Mouse (Mus musculus) midbrain, embryonic 15.5 days (tissue): ENCODE results near the gene Snapc1. TPM values are rescaled to one million over a fixed set of nuclear protein-coding genes. Genes with fewer than 3 reads are reported as not detected.

Source experiments
- ATAC-seq: fragments of 200-750 bp; cut with Nextera tagmentation; replicated peaks from 2 replicates; pipeline ENCODE4 v1.8.0; 2017; ENCODE audit warnings: moderate TSS enrichment
- H3K27ac ChIP-seq: fragments of 300-500 bp; sonication (generic); 2 replicates; pipeline ENCODE4 v1.5.1; 2015; ENCODE audit warnings: mild to moderate bottlenecking, inconsistent platforms
- H3K27me3 ChIP-seq: fragments of 300-500 bp; sonication (generic); replicated peaks from 2 replicates; pipeline ENCODE4 v1.6.1; 2015; ENCODE audit warnings: inconsistent platforms
- H3K36me3 ChIP-seq: fragments of 300-500 bp; sonication (generic); replicated peaks from 2 replicates; pipeline ENCODE4 v1.6.1; 2015; ENCODE audit warnings: inconsistent platforms
- H3K4me1 ChIP-seq: fragments of 300-500 bp; sonication (generic); 2 replicates; pipeline ENCODE4 v1.6.1; 2015; ENCODE audit warnings: inconsistent platforms
- H3K4me2 ChIP-seq: fragments of 300-500 bp; sonication (generic); 2 replicates; pipeline ENCODE4 v1.6.1; 2015; ENCODE audit warnings: inconsistent platforms, mild to moderate bottlenecking, moderate library complexity
- H3K4me3 ChIP-seq: fragments of 300-500 bp; sonication (generic); 2 replicates; pipeline ENCODE4 v1.5.1; 2015; ENCODE audit warnings: mild to moderate bottlenecking, inconsistent platforms
- H3K9ac ChIP-seq: fragments of 300-500 bp; sonication (generic); 2 replicates; pipeline ENCODE4 v1.6.1; 2015; ENCODE audit warnings: mild to moderate bottlenecking, inconsistent platforms
- H3K9me3 ChIP-seq: fragments of 300-500 bp; sonication (generic); 2 replicates; pipeline ENCODE4 v1.6.1; 2016; ENCODE audit warnings: inconsistent platforms
- WGBS: fragments of 180-500 bp; shearing (Covaris S2); methylation state at CpG from one replicate; pipeline ENCODE4 v1.1.7; 2015; ENCODE audit warnings: mixed read lengths; 5-methylcytosine and 5-hydroxymethylcytosine counted together
- polyA plus RNA-seq: library from polyadenylated mRNA; unstranded; fragments of >200 nt; fragmentation: Nextera tagmentation; extraction: Ambion mirVana; gene quantifications from 2 replicates; pipeline ENCODE4 v1.2.1, GENCODE M21; 2015

Gene Snapc1
- polyA plus RNA-seq, 1 experiment from 2014 or later = 37.0 TPM

GRCm38 (mm10) chr12:73954785-73955184 lies 9.5 kb upstream of the Snapc1 start:
- Histone ChIP-seq H3K4me3 (no peak overlapping the region), H3K4me1 (peaks cover 10% of the 10 kb centered on the region), H3K36me3 (no peaks in the 10 kb centered on the region), H3K27ac (no peak overlapping the region), H3K27me3 (0 out of 2 replicates have a peak, but pooled peaks cover 4% of the 10 kb centered on the region), H3K9me3 (no peaks in the 10 kb centered on the region), H3K9ac (no peak overlapping the region), H3K4me2 (no peak overlapping the region)
- WGBS = 84% methylated on average over 5 of the region's 5 CpGs
- no peak for ATAC-seq

GRCm38 (mm10) chr12:73957676-73958075 lies 6.6 kb upstream of the Snapc1 start:
- Histone ChIP-seq H3K9ac (no peak overlapping the region), H3K27me3 (no peaks in the 10 kb centered on the region), H3K36me3 (no peaks in the 10 kb centered on the region), H3K4me1 (peaks cover 9% of the 10 kb centered on the region), H3K27ac (no peak overlapping the region), H3K4me3 (no peak overlapping the region), H3K9me3 (no peaks in the 10 kb centered on the region), H3K4me2 (no peak overlapping the region)
- 90% methylated on average over 3 of the region's 3 CpGs for WGBS
- ATAC-seq = no peak

- Histone ChIP-seq H3K4me1 (no peaks in the 10 kb centered on the region), H3K27ac (no peak overlapping the region), H3K4me3 (no peak overlapping the region), H3K9me3 (no peaks in the 10 kb centered on the region), H3K27me3 (no peaks in the 10 kb centered on the region), H3K36me3 (no peaks in the 10 kb centered on the region), H3K9ac (no peak overlapping the region), H3K4me2 (no peak overlapping the region)
- 86% methylated on average over 2 of the region's 2 CpGs for WGBS
- no peak for ATAC-seq
Observed at GRCm38 (mm10) chr12:73958830-73959229, 5.5 kb upstream of the Snapc1 start.

- no peaks in the 10 kb centered on the region for H3K27me3 ChIP-seq
- WGBS = 97% methylated on average over 8 of the region's 8 CpGs
- no peak for ATAC-seq
- peaks cover 50% of the 10 kb centered on the region for H3K36me3 ChIP-seq
- peaks cover 17% of the 10 kb centered on the region for H3K4me1 ChIP-seq
- no peak overlapping the region for H3K4me2 ChIP-seq
- no peaks in the 10 kb centered on the region for H3K9me3 ChIP-seq
- no peak overlapping the region for H3K9ac ChIP-seq
- no peak overlapping the region for H3K27ac ChIP-seq
- no peak overlapping the region for H3K4me3 ChIP-seq
Observed at GRCm38 (mm10) chr12:73969142-73969541, 4.9 kb downstream of the Snapc1 start.

- Histone ChIP-seq H3K9me3 (no peaks in the 10 kb centered on the region), H3K4me1 (no peaks in the 10 kb centered on the region), H3K9ac (no peak overlapping the region), H3K4me2 (no peak overlapping the region), H3K36me3 (peaks cover 69% of the 10 kb centered on the region), H3K27ac (no peak overlapping the region), H3K27me3 (no peaks in the 10 kb centered on the region), H3K4me3 (no peak overlapping the region)
- WGBS = 95% methylated on average over 6 of the region's 6 CpGs
- no peak for ATAC-seq
Observed at GRCm38 (mm10) chr12:73974584-73974983, 10.3 kb downstream of the Snapc1 start.

- ATAC-seq = no peak
- Histone ChIP-seq H3K4me3 (no peak overlapping the region), H3K4me2 (no peak overlapping the region), H3K36me3 (peaks cover 48% of the 10 kb centered on the region), H3K9me3 (no peaks in the 10 kb centered on the region), H3K27ac (no peak overlapping the region), H3K9ac (no peak overlapping the region), H3K27me3 (no peaks in the 10 kb centered on the region), H3K4me1 (no peaks in the 10 kb centered on the region)
- 92% methylated on average over 3 of the region's 3 CpGs for WGBS
Observed at GRCm38 (mm10) chr12:73978144-73978543, 13.9 kb downstream of the Snapc1 start.

- H3K4me1 ChIP-seq = no peaks in the 10 kb centered on the region
- 85% methylated on average over 5 of the region's 5 CpGs for WGBS
- H3K27me3 ChIP-seq = no peaks in the 10 kb centered on the region
- H3K9me3 ChIP-seq = no peaks in the 10 kb centered on the region
- H3K27ac ChIP-seq = no peak overlapping the region
- H3K4me2 ChIP-seq = no peak overlapping the region
- peaks cover 47% of the 10 kb centered on the region for H3K36me3 ChIP-seq
- ATAC-seq = no peak
- no peak overlapping the region for H3K4me3 ChIP-seq
- no peak overlapping the region for H3K9ac ChIP-seq
Observed at GRCm38 (mm10) chr12:73979667-73980066, 15.4 kb downstream of the Snapc1 start.

- no peak overlapping the region for H3K9ac ChIP-seq
- no peaks in the 10 kb centered on the region for H3K4me1 ChIP-seq
- H3K27me3 ChIP-seq = no peaks in the 10 kb centered on the region
- no peaks in the 10 kb centered on the region for H3K9me3 ChIP-seq
- H3K27ac ChIP-seq = no peak overlapping the region
- no peak overlapping the region for H3K4me2 ChIP-seq
- 52% methylated on average over 14 of the region's 14 CpGs for WGBS
- H3K36me3 ChIP-seq = peaks cover 40% of the 10 kb centered on the region
- peak; percentile 86 for ATAC-seq
- H3K4me3 ChIP-seq = no peak overlapping the region
Observed at GRCm38 (mm10) chr12:73982533-73982932, 18.3 kb downstream of the Snapc1 start.

- H3K27me3 ChIP-seq = no peaks in the 10 kb centered on the region
- no peaks in the 10 kb centered on the region for H3K9me3 ChIP-seq
- WGBS = 85% methylated on average over 7 of the region's 7 CpGs
- ATAC-seq = no peak
- no peak overlapping the region for H3K9ac ChIP-seq
- H3K4me1 ChIP-seq = no peaks in the 10 kb centered on the region
- H3K4me2 ChIP-seq = no peak overlapping the region
- H3K27ac ChIP-seq = no peak overlapping the region
- H3K36me3 ChIP-seq = peaks cover 18% of the 10 kb centered on the region; the same call in 1 of the 2 replicates
- no peak overlapping the region for H3K4me3 ChIP-seq
Observed at GRCm38 (mm10) chr12:73986299-73986698, 22.0 kb downstream of the Snapc1 start.

- 85% methylated on average over 4 of the region's 4 CpGs for WGBS
- H3K4me1 ChIP-seq = no peaks in the 10 kb centered on the region
- no peak for ATAC-seq
- H3K36me3 ChIP-seq = peaks cover 11% of the 10 kb centered on the region; the same call in 1 of the 2 replicates
- no peaks in the 10 kb centered on the region for H3K27me3 ChIP-seq
- H3K4me3 ChIP-seq = no peak overlapping the region
- no peak overlapping the region for H3K27ac ChIP-seq
- no peak overlapping the region for H3K4me2 ChIP-seq
- no peaks in the 10 kb centered on the region for H3K9me3 ChIP-seq
- no peak overlapping the region for H3K9ac ChIP-seq
Observed at GRCm38 (mm10) chr12:73988393-73989008, 24.2 kb downstream of the Snapc1 start.

GRCm38 (mm10) chr12:73989594-73989993 lies 25.3 kb downstream of the Snapc1 start:
- no peaks in the 10 kb centered on the region for H3K4me1 ChIP-seq
- H3K36me3 ChIP-seq = 0 out of 2 replicates have a peak, but pooled peaks cover 4% of the 10 kb centered on the region
- H3K27ac ChIP-seq = no peak overlapping the region
- no peak overlapping the region for H3K4me3 ChIP-seq
- no peaks in the 10 kb centered on the region for H3K9me3 ChIP-seq
- no peak for ATAC-seq
- no peak overlapping the region for H3K9ac ChIP-seq
- H3K27me3 ChIP-seq = no peaks in the 10 kb centered on the region
- H3K4me2 ChIP-seq = no peak overlapping the region

- peak; percentile 35 for ATAC-seq
- Histone ChIP-seq H3K4me1 (peaks cover 21% of the 10 kb centered on the region), H3K36me3 (no peaks in the 10 kb centered on the region), H3K9ac (peak overlapping the region; percentile 73), H3K9me3 (no peaks in the 10 kb centered on the region), H3K27ac (peak overlapping the region; percentile 85), H3K4me3 (peak overlapping the region; percentile 78), H3K27me3 (no peaks in the 10 kb centered on the region), H3K4me2 (peak overlapping the region; percentile 74)
- WGBS = 43% methylated on average over 12 of the region's 12 CpGs
Observed at GRCm38 (mm10) chr12:73996906-73997296, 32.6 kb downstream of the Snapc1 start.
